Mouse (Mus musculus) adrenal gland, postnatal 0 days (tissue): ENCODE results near the gene Sgf29. TPM values are rescaled to one million over a fixed set of nuclear protein-coding genes. Genes with fewer than 3 reads are reported as not detected.

Source experiments
- polyA plus RNA-seq: library from polyadenylated mRNA; unstranded; fragments of >200 nt; fragmentation: Nextera tagmentation; extraction: Ambion mirVana; gene quantifications from 2 replicates; pipeline ENCODE4 v1.2.1, GENCODE M21; 2015

Gene Sgf29
- 21.8 and 29.0 TPM in 2 replicates for polyA plus RNA-seq

GRCm38 (mm10) chr7:126649231-126650051 lies at the start of gene Sgf29:
Gene Sgf29, plus strand, starts transcription at chr7:126649309.

DNA sequence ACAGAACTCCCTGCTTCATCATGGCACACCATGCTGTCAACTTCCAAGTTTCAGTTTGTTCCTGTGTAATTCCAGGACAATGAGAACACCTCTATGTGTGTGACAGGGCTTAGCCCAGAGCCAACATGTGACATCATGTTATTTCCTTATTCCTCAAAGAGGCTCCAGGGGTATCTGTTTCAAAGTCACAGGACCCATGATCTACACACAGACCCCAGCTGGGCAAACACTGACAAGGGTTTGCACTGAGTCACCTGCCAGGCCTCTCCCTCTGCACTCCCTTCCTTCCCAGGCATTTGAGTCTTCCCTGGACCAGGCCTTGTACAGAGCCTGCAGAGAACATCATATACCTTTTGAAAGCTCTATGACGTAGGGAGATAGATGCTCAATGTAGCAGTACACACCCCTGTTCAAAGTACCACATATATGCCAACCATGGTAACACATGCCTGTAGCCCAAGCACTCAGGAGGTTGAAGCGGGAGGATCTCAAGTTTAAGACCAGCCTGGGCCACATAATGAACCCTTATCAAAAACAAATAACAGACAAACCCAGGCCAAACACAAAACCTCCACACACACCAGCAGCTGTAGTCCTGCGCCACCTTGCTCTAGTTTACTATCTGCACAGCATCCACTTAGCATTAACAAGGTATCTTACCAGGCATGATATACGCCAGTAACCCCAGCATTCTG lies 18.1 kb upstream of the Sgf29 start, which contains the start of gene Nupr1:
TSS of gene Nupr1 (minus strand) at position 38 of the 695 bp plus-strand sequence.

GRCm38 (mm10) chr7:126676207-126676606 lies 27.1 kb downstream of the Sgf29 start, which contains the start of gene Sult1a1:
Gene Sult1a1, minus strand, starts transcription at chr7:126676432.

DNA sequence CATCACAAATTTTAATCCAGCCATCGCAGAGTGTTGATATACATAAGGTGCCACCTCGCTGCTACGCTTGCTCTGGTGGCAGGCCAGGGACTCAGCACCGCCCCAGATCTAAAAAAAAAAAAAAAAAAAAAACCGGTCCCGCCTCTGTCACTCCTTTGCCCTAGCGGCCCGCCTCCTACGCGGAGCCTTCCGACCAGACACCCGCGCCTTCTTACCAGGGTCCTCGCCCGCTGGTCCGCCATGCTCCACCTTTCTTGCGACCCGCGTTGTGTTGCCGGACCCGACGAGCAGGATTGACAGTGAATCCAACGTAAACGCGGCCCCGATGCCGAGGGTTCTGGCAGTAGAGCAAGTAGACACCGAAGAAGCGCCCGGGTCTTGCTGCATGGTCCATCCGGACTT lies 46.1 kb downstream of the Sgf29 start, which contains the start of gene Bola2:
TSS of gene Bola2 (plus strand) at position 192 of the 402 bp plus-strand sequence.

DNA sequence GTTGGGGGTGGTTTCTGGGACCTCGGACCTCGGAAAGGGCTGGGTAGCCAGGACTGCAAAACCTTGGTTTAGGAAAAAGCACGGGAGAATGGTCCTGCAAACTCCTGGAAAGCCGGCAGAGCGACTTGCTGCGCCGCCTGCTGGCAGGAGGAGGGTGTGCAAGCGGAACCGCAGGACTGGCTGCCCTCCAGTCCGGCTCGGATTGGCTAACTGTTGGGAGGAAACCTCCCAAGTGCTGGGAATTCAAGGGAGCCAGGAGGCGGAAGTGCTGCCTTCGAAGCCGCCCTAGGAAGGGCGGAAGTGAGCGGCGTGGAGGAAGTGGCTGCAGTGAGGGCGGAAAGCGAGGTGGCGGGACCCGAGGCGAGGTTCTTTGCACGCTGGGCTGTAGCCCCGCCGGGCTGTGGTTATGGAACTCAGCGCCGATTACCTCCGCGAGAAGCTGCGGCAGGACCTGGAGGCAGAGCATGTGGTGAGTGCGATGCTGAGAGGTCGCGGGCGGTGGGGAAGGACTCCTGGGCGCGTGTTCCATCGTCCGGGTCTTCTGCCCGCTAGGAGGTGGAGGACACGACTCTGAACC lies 46.6 kb downstream of the Sgf29 start, which contains the start of gene Slx1b:
TSS of gene Slx1b (minus strand) at position 154 of the 577 bp plus-strand sequence.

DNA sequence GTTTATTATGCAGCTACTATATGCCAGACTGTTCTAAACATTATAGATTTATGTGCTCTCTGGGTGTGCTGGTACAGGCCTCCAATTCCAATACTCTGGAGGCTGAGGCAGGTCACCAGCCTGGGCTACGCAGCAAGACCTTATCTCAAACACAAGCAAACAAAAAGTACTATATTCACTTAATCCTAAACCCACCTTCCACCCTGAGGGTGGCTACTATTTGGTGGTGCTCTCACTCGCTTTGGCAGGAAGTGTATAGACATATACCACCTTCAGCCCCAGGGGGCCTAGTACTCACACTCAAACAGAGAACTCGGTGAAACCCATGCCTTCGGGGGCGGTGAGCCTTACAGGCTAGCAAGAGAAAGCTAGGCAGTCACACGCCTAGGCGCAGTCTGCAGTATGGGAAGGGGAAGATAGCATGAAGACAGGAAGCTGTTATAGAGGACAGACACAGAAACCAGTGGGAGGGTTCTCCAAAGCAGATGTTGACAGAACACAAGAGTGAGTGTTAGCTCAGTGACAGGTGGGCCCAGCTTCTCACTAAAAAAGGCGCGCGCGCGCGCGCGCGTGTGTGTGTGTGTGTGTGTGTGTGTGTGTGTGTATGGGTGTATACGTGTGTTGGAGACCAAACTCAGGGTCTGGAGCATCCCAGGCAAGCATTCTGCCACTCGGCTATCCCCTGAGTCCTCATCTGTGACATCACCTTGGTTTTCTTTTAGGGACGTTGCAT lies 58.5 kb downstream of the Sgf29 start, which contains the start of gene Coro1a:
TSS of gene Coro1a (minus strand) at position 346 of the 733 bp plus-strand sequence.

Other genes with a start within 250 kb of the Sgf29 start
- 0.88 and 1.1 TPM in 2 replicates for gene Cd19, start 234.4 kb upstream of the Sgf29 start, polyA plus RNA-seq
- gene Rabep2, start 220.6 kb upstream of the Sgf29 start, polyA plus RNA-seq: 26.7 and 56.7 TPM in 2 replicates
- 2.9 and 14.1 TPM in 2 replicates for gene Atp2a1, start 186.2 kb upstream of the Sgf29 start, polyA plus RNA-seq
- 29.9 and 34.6 TPM in 2 replicates for gene Sh2b1, start 173.9 kb upstream of the Sgf29 start, polyA plus RNA-seq
- 52.7 and 111 TPM in 2 replicates for gene Tufm, start 161.9 kb upstream of the Sgf29 start, polyA plus RNA-seq
- 31.8 and 38.3 TPM in 2 replicates for gene Atxn2l, start 145.9 kb upstream of the Sgf29 start, polyA plus RNA-seq
- gene Eif3c, start 82.9 kb upstream of the Sgf29 start, polyA plus RNA-seq: 124 and 159 TPM in 2 replicates
- 0.87 and 1.9 TPM in 2 replicates for gene Apobr, start 64.4 kb upstream of the Sgf29 start, polyA plus RNA-seq
- gene Cln3, start 63.5 kb upstream of the Sgf29 start, polyA plus RNA-seq: 18.2 and 21.2 TPM in 2 replicates
- not detected in 2 replicates for gene Il27, start 54.4 kb upstream of the Sgf29 start, polyA plus RNA-seq
- 25.1 and 37.7 TPM in 2 replicates for gene Nupr1, start 18.4 kb upstream of the Sgf29 start, polyA plus RNA-seq
- gene Sult1a1, start 27.1 kb downstream of the Sgf29 start, polyA plus RNA-seq: 41.3 and 56.5 TPM in 2 replicates
- gene Bola2, start 46.1 kb downstream of the Sgf29 start, polyA plus RNA-seq: 164 and 213 TPM in 2 replicates
- 7.1 and 8.3 TPM in 2 replicates for gene Slx1b, start 46.5 kb downstream of the Sgf29 start, polyA plus RNA-seq
- 30.5 and 42.8 TPM in 2 replicates for gene Coro1a, start 58.5 kb downstream of the Sgf29 start, polyA plus RNA-seq
- gene Mapk3, start 110.3 kb downstream of the Sgf29 start, polyA plus RNA-seq: 85.9 and 91.2 TPM in 2 replicates
- 1.4 and 2.6 TPM in 2 replicates for gene Gdpd3, start 117.0 kb downstream of the Sgf29 start, polyA plus RNA-seq
- gene Ypel3, start 127.6 kb downstream of the Sgf29 start, polyA plus RNA-seq: 268 and 297 TPM in 2 replicates
- 0.07 and 0.25 TPM in 2 replicates for gene Tbx6, start 132.2 kb downstream of the Sgf29 start, polyA plus RNA-seq
- 149 and 172 TPM in 2 replicates for gene Ppp4c, start 143.2 kb downstream of the Sgf29 start, polyA plus RNA-seq
- gene Fam57b, start 148.4 kb downstream of the Sgf29 start, polyA plus RNA-seq: 3.6 and 8.0 TPM in 2 replicates
- gene 4930451I11Rik, start 182.3 kb downstream of the Sgf29 start, polyA plus RNA-seq: not detected in 2 replicates
- 1.7 and 6.6 TPM in 2 replicates for gene Doc2a, start 198.1 kb downstream of the Sgf29 start, polyA plus RNA-seq
- 7.6 and 11.4 TPM in 2 replicates for gene Hirip3, start 212.7 kb downstream of the Sgf29 start, polyA plus RNA-seq
- gene Ino80e, start 213.1 kb downstream of the Sgf29 start, polyA plus RNA-seq: 49.7 and 55.2 TPM in 2 replicates
- gene Taok2, start 235.4 kb downstream of the Sgf29 start, polyA plus RNA-seq: 17.9 and 23.1 TPM in 2 replicates